Mouse (Mus musculus): ENCODE data around the gene Mrpl44.

- TF ChIP-seq POLR2A (IDR thresholded peaks at IDR 0.05; ENCODE audit: insufficient read depth, low read length): no peak
- no peak for TF ChIP-seq CTCF (IDR thresholded peaks at IDR 0.05; ENCODE audit: low read depth, low read length)
- no peak for TF ChIP-seq EP300 (IDR thresholded peaks at IDR 0.05; ENCODE audit: insufficient read depth, low read depth, low read length)
Observed at GRCm38 (mm10) chr1:79760656-79761055, 15.2 kb upstream of the Mrpl44 start.
